Comparison of ENCODE assay signal across 8 mouse cellular contexts in the genomic region with DNA sequence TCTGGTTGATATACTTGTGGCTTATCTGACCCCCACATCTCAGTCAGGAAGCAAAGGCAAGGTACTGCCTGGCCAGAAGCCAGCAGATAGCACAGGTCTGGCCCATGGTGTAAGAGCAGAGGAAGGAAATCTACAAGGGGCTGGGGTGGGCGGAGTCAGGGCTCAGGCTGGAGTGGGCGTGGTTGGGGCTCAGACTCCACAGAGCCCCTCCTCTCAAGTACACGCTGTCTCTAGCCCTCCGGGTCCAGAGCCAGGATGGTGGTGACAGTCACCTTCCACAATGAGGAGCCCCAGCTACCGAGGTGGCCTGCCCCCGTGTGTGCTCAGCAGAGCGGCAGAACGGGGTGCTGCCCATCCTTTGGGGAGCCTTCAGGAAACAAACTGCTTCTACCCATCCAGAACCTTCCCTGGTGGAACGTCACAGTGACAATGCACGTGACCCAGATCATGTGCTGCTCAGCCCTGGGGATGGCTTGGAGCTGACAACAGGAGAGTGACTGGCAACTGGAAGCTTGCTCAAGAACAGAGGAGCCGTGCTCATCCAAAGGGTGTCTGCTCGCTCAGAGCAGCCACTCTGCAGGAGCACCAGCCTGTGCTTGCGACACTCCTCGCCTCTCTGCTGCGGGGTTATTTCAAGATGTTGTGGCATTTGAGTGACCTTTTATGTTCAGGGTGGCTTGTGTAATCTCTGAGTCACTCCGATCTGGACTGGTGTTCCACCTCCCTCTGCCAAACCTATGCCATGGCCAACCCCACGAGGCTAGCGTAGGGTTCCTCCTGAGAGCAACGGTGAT. TPM values are rescaled to one million over a fixed set of nuclear protein-coding genes. Genes with fewer than 3 reads are reported as not detected.
DNase-seq lines count a peak whose midpoint lies in the region; ATAC-seq and TF ChIP-seq lines count a peak whose summit lies in the region.

No protein-coding gene starts in this region.

- intact Hi-C loops in left cerebral cortex, postnatal 25 days (cut with DNase I): loop anchor here (10.0 kb wide), 1 partner anchor 484 kb away; a partner anchor contains a TSS

- no peaks in the 10 kb centered on the region for H3K9me3 ChIP-seq in embryonic facial prominence, embryonic 14.5 days (ENCODE audit: control insufficient read depth, low read length)
- no peaks in the 10 kb centered on the region for H3K9me3 ChIP-seq in heart, postnatal 0 days (replicated peaks; ENCODE audit: control insufficient read depth, low read length)
- no peaks in the 10 kb centered on the region for H3K9me3 ChIP-seq in stomach, embryonic 15.5 days

- ATAC-seq in embryonic facial prominence, embryonic 14.5 days (ENCODE audit: low read depth): peak; percentile 81
- peak; percentile 70 for ATAC-seq in heart, postnatal 0 days (ENCODE audit: insufficient read depth, low read depth)
- ATAC-seq in megakaryocyte-erythroid progenitor cell, adult 5-6 weeks (replicated peaks; ENCODE audit: low FRiP score, low TSS enrichment, poor library complexity, severe bottlenecking): peak; percentile 68
- ATAC-seq in stomach, embryonic 15.5 days (ENCODE audit: insufficient read depth, low FRiP score, low read depth): peak; percentile 72

- DNase-seq in gastrocnemius, adult 18-20 months (ENCODE audit: low spot score): peak; percentile 89
- no peak for DNase-seq in gastrocnemius, postnatal 4 days (ENCODE audit: low spot score in 2 of 2)
- DNase-seq in WW6 (ENCODE audit: low read depth, low spot score): peak; percentile 54
- peak; percentile 76 for DNase-seq in embryonic facial prominence, embryonic 14.5 days (ENCODE audit: low spot score)
- DNase-seq in heart, postnatal 0 days (ENCODE audit: low spot score): peak; percentile 70
- DNase-seq in left cerebral cortex, postnatal 25 days (ENCODE audit: low spot score in 2 of 2): peak; percentile 42 to 55

- H3K4me3 ChIP-seq in embryonic facial prominence, embryonic 14.5 days (ENCODE audit: low read depth, low read length): peak overlapping the region; percentile 21
- peak overlapping the region; percentile 20 for H3K4me3 ChIP-seq in heart, postnatal 0 days (ENCODE audit: low read depth, low read length)
- no peak overlapping the region; the same call in 1 of the 2 replicates for H3K4me3 ChIP-seq in stomach, embryonic 15.5 days (replicated peaks)

- no peaks in the 10 kb centered on the region for H3K27me3 ChIP-seq in embryonic facial prominence, embryonic 14.5 days (replicated peaks; ENCODE audit: control insufficient read depth, insufficient read depth, low read length)
- no peaks in the 10 kb centered on the region for H3K27me3 ChIP-seq in heart, postnatal 0 days (ENCODE audit: control insufficient read depth, insufficient read depth, low read length)
- no peaks in the 10 kb centered on the region for H3K27me3 ChIP-seq in stomach, embryonic 15.5 days (replicated peaks)

- WGBS in embryonic facial prominence, embryonic 14.5 days: 34% methylated on average over 18 of the region's 19 CpGs
- WGBS in heart, postnatal 0 days: 13% methylated on average over 19 of the region's 19 CpGs
- 29% methylated on average over 19 of the region's 19 CpGs for WGBS in stomach, embryonic 15.5 days

- TF ChIP-seq EP300 in heart, postnatal 0 days (IDR thresholded peaks at IDR 0.05; ENCODE audit: low read depth): 0 out of 2 replicates have a peak, but pooled peaks have one; percentile 16

- peak overlapping the region; percentile 51 for H3K9ac ChIP-seq in embryonic facial prominence, embryonic 14.5 days (ENCODE audit: low read depth, low read length)
- peak overlapping the region; percentile 25; the same call in 1 of the 2 replicates for H3K9ac ChIP-seq in heart, postnatal 0 days (replicated peaks; ENCODE audit: low read depth, low read length)
- H3K9ac ChIP-seq in stomach, embryonic 15.5 days: no peak overlapping the region

- H3K36me3 ChIP-seq in embryonic facial prominence, embryonic 14.5 days (ENCODE audit: control insufficient read depth, insufficient read depth, low read length): no peaks in the 10 kb centered on the region
- 0 out of 2 replicates have a peak, but pooled peaks cover 10% of the 10 kb centered on the region for H3K36me3 ChIP-seq in heart, postnatal 0 days (replicated peaks; ENCODE audit: control insufficient read depth, insufficient read depth, low read length)
- H3K36me3 ChIP-seq in stomach, embryonic 15.5 days: no peaks in the 10 kb centered on the region

- H3K27ac ChIP-seq in embryonic facial prominence, embryonic 14.5 days (replicated peaks; ENCODE audit: low read depth, low read length): no peak overlapping the region
- H3K27ac ChIP-seq in heart, postnatal 0 days (ENCODE audit: low read depth): peak overlapping the region; percentile 77
- H3K27ac ChIP-seq in stomach, embryonic 15.5 days: 0 out of 2 replicates have a peak overlapping the region, but pooled peaks have one; percentile 0

- TF ChIP-seq CTCF in heart, postnatal 0 days (IDR thresholded peaks at IDR 0.05; ENCODE audit: low read depth): no peak

- peak overlapping the region; percentile 56 for H3K4me2 ChIP-seq in embryonic facial prominence, embryonic 14.5 days (ENCODE audit: low read depth, low read length)
- H3K4me2 ChIP-seq in heart, postnatal 0 days (ENCODE audit: low read depth, low read length): peak overlapping the region; percentile 55
- H3K4me2 ChIP-seq in stomach, embryonic 15.5 days: peak overlapping the region; percentile 52

- peaks cover 7% of the 10 kb centered on the region; the same call in 1 of the 2 replicates for H3K4me1 ChIP-seq in embryonic facial prominence, embryonic 14.5 days (ENCODE audit: control insufficient read depth, insufficient read depth, low read length)
- peaks cover 28% of the 10 kb centered on the region for H3K4me1 ChIP-seq in heart, postnatal 0 days (ENCODE audit: control insufficient read depth, insufficient read depth)
- H3K4me1 ChIP-seq in stomach, embryonic 15.5 days: peaks cover 32% of the 10 kb centered on the region

RNA-seq across cellular contexts. Expression of a gene that starts 9.3 kb away (rescaled TPM):
- 1,000 to 10,000 TPM in 1 of 2 experiments, 100 to 1,000 TPM in 1; 975 to 1,075 TPM for total RNA-seq in gastrocnemius, adult 18-20 months (2021)
- total RNA-seq in gastrocnemius, postnatal 4 days (2021): 100 to 1,000 TPM; 221 to 269 TPM
- polyA plus RNA-seq in embryonic facial prominence, embryonic 14.5 days (2014; fragmentation: Nextera tagmentation; extraction: Ambion mirVana): 23.2 and 26.5 TPM in 2 replicates
- 86.8 and 106 TPM in 2 replicates for total RNA-seq in heart, postnatal 0 days (2014; rRNA removed; ENCODE audit: low replicate concordance)
- 159 and 176 TPM in 2 replicates for polyA plus RNA-seq in heart, postnatal 0 days (2015; fragmentation: Nextera tagmentation; extraction: Ambion mirVana)
- 10 to 100 TPM; 16.4 to 18.2 TPM for total RNA-seq in left cerebral cortex, postnatal 25 days (2021)
- total RNA-seq in megakaryocyte-erythroid progenitor cell, adult 5-6 weeks (2014; fragmentation: Nextera tagmentation): 3.7 and 6.2 TPM in 2 replicates
- total RNA-seq in megakaryocyte-erythroid progenitor cell, adult 5-6 weeks (2017): 5.0 and 5.8 TPM in 2 replicates
- polyA plus RNA-seq in stomach, embryonic 15.5 days (2015; fragmentation: Nextera tagmentation; extraction: Ambion mirVana): 4.3 and 4.4 TPM in 2 replicates

RNA-seq across cellular contexts. Expression of a gene that starts 15.4 kb away (rescaled TPM):
- total RNA-seq in gastrocnemius, adult 18-20 months (2021): 10 to 100 TPM; 21.6 to 22.7 TPM
- total RNA-seq in gastrocnemius, postnatal 4 days (2021): 10 to 100 TPM; 42.9 to 43.8 TPM
- 211 and 239 TPM in 2 replicates for polyA plus RNA-seq in embryonic facial prominence, embryonic 14.5 days (2014; fragmentation: Nextera tagmentation; extraction: Ambion mirVana)
- total RNA-seq in heart, postnatal 0 days (2014; rRNA removed; ENCODE audit: low replicate concordance): 92.0 and 107 TPM in 2 replicates
- 62.2 and 71.1 TPM in 2 replicates for polyA plus RNA-seq in heart, postnatal 0 days (2015; fragmentation: Nextera tagmentation; extraction: Ambion mirVana)
- total RNA-seq in left cerebral cortex, postnatal 25 days (2021): 10 to 100 TPM; 17.4 to 18.8 TPM
- total RNA-seq in megakaryocyte-erythroid progenitor cell, adult 5-6 weeks (2014; fragmentation: Nextera tagmentation): 168 and 170 TPM in 2 replicates
- 169 and 202 TPM in 2 replicates for total RNA-seq in megakaryocyte-erythroid progenitor cell, adult 5-6 weeks (2017)
- 198 and 214 TPM in 2 replicates for polyA plus RNA-seq in stomach, embryonic 15.5 days (2015; fragmentation: Nextera tagmentation; extraction: Ambion mirVana)

RNA-seq across cellular contexts. Expression of a gene that starts 40.5 kb away (rescaled TPM):
- total RNA-seq in gastrocnemius, adult 18-20 months (2021): 10 to 100 TPM in 1 of 2 experiments, 1 to 10 TPM in 1; 7.7 to 11.0 TPM
- total RNA-seq in gastrocnemius, postnatal 4 days (2021): 10 to 100 TPM; 21.2 to 24.0 TPM
- polyA plus RNA-seq in embryonic facial prominence, embryonic 14.5 days (2014; fragmentation: Nextera tagmentation; extraction: Ambion mirVana): 6.4 and 8.1 TPM in 2 replicates
- 15.1 and 17.1 TPM in 2 replicates for total RNA-seq in heart, postnatal 0 days (2014; rRNA removed; ENCODE audit: low replicate concordance)
- polyA plus RNA-seq in heart, postnatal 0 days (2015; fragmentation: Nextera tagmentation; extraction: Ambion mirVana): 1.8 and 2.7 TPM in 2 replicates
- 100 to 1,000 TPM; 108 to 155 TPM for total RNA-seq in left cerebral cortex, postnatal 25 days (2021)
- 10.8 and 11.3 TPM in 2 replicates for total RNA-seq in megakaryocyte-erythroid progenitor cell, adult 5-6 weeks (2014; fragmentation: Nextera tagmentation)
- total RNA-seq in megakaryocyte-erythroid progenitor cell, adult 5-6 weeks (2017): 2.4 and 4.6 TPM in 2 replicates
- polyA plus RNA-seq in stomach, embryonic 15.5 days (2015; fragmentation: Nextera tagmentation; extraction: Ambion mirVana): 4.3 and 4.4 TPM in 2 replicates

RNA-seq across cellular contexts. Expression of a gene that starts 45.6 kb away (rescaled TPM):
- total RNA-seq in gastrocnemius, adult 18-20 months (2021): 10 to 100 TPM; 44.7 to 49.5 TPM
- 100 to 1,000 TPM; 258 to 259 TPM for total RNA-seq in gastrocnemius, postnatal 4 days (2021)
- polyA plus RNA-seq in embryonic facial prominence, embryonic 14.5 days (2014; fragmentation: Nextera tagmentation; extraction: Ambion mirVana): 76.4 and 84.0 TPM in 2 replicates
- total RNA-seq in heart, postnatal 0 days (2014; rRNA removed; ENCODE audit: low replicate concordance): 206 and 234 TPM in 2 replicates
- polyA plus RNA-seq in heart, postnatal 0 days (2015; fragmentation: Nextera tagmentation; extraction: Ambion mirVana): 60.6 and 70.9 TPM in 2 replicates
- total RNA-seq in left cerebral cortex, postnatal 25 days (2021): 100 to 1,000 TPM; 138 to 140 TPM
- 101 and 119 TPM in 2 replicates for total RNA-seq in megakaryocyte-erythroid progenitor cell, adult 5-6 weeks (2014; fragmentation: Nextera tagmentation)
- total RNA-seq in megakaryocyte-erythroid progenitor cell, adult 5-6 weeks (2017): 42.9 and 71.8 TPM in 2 replicates
- 161 and 170 TPM in 2 replicates for polyA plus RNA-seq in stomach, embryonic 15.5 days (2015; fragmentation: Nextera tagmentation; extraction: Ambion mirVana)

RNA-seq across cellular contexts. Expression of a gene that starts 49.5 kb away (rescaled TPM):
- under 1 TPM; 0.59 to 0.90 TPM for total RNA-seq in gastrocnemius, adult 18-20 months (2021)
- total RNA-seq in gastrocnemius, postnatal 4 days (2021): 1 to 10 TPM; 2.2 to 3.1 TPM
- polyA plus RNA-seq in embryonic facial prominence, embryonic 14.5 days (2014; fragmentation: Nextera tagmentation; extraction: Ambion mirVana): 3.7 and 3.8 TPM in 2 replicates
- 3.2 and 18.3 TPM in 2 replicates for total RNA-seq in heart, postnatal 0 days (2014; rRNA removed; ENCODE audit: low replicate concordance)
- polyA plus RNA-seq in heart, postnatal 0 days (2015; fragmentation: Nextera tagmentation; extraction: Ambion mirVana): 4.6 TPM in 2 replicates
- 1 to 10 TPM in 1 of 2 experiments, under 1 TPM in 1; 0.76 to 1.3 TPM for total RNA-seq in left cerebral cortex, postnatal 25 days (2021)
- total RNA-seq in megakaryocyte-erythroid progenitor cell, adult 5-6 weeks (2014; fragmentation: Nextera tagmentation): 0.33 and 0.67 TPM in 2 replicates
- 0.11 and 6.8 TPM in 2 replicates for total RNA-seq in megakaryocyte-erythroid progenitor cell, adult 5-6 weeks (2017)
- 9.3 and 10.8 TPM in 2 replicates for polyA plus RNA-seq in stomach, embryonic 15.5 days (2015; fragmentation: Nextera tagmentation; extraction: Ambion mirVana)

Comparison
In these comparisons a context has a peak if more than half of its experiments do, and no peak if none do; other contexts are left out.
1. DNase-seq: peak in gastrocnemius, adult 18-20 months (single experiment), WW6 (single experiment), embryonic facial prominence, embryonic 14.5 days (single experiment), heart, postnatal 0 days (single experiment) and left cerebral cortex, postnatal 25 days (2 of 2); none in gastrocnemius, postnatal 4 days (0 of 2).
2. Peak in every context shown above with its lines, with median percentiles within 50 percentile points of each other: ATAC-seq and H3K4me2 ChIP-seq.